Mouse (Mus musculus): Measurements from ENCODE around the gene Hivep2.

Gene Hivep2

DNA sequence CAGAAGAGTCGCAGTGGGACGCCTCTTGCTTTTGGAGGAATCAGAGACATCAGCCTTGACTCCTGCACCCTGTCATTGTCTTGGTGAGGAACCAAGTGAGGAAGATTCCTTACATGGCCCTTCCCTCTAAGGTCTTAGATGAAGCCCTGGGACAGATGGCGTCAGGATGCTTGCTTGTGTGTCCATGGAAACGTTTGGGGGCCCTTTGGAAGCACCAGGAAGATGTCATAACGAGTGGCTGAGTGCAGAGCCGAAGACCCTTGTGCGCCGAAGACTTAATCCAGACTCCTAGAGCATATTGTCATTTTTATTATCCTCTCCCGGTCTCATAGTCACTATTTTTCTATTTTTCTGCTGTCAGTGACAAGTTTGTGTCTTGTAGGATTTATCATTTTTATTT is 111.0 kb downstream of the Hivep2 start:
- no peak for DNase-seq (ENCODE audit: extremely low spot score, low read depth, low spot score)

DNA sequence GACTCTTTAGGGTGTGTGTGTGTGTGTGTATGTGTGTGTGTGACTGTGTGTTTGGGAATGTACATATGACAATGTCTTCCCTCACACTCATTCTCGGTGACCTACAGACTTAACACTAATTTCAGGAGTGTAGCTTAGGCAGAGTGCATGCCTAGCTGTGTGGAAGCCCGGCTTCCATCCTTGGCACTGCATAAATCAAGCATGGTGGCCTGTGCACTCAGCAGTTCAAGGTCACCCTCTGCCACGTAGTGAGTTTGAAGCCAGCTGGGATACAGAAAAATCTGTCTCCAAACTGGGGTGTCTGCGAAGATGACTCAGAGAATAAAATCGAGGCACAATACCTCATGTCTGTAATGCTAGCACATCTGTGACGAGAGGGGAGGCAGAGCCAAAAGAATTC is 115.0 kb downstream of the Hivep2 start:
- DNase-seq (ENCODE audit: extremely low spot score, low read depth, low spot score), result no peak

DNA sequence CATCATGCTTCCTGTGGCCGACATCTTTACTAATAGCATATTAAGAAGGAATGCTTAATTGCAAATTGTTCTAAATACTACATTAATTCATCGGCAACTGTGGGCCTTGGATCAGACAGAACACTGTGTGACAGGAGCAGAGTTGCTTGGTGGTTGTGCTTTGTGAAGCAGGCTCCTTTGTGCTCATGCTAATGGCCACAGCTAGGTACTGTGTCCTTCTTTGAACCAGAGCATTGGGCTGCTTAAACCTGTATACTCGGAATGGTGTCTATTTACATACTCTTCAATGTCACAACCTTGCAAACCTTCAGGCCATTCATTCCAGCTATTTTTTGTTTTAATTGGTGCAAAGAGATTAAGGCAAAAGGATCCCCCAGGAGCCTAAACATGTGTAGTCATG is 115.9 kb downstream of the Hivep2 start:
- DNase-seq (ENCODE audit: extremely low spot score, low read depth, low spot score), result no peak

DNA sequence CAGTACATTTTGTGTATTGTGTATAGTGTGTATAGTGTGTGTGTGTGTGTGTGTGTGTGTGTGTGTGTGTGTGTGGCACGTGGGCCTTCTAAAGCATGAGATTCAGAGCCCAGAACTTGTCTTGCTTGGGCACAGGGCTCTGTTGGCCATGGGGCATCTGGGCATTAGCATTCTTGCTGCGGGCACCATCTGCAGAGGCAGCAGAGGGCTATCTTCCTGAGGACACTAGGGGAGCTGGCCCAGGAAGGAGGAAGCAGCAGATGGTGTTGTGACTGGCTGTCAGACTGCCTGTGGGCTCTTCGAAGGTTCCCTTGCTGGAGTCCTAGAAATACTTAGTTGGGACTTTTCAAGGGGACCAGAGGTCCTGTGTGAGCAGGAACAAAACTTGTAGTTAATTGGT is 116.4 kb downstream of the Hivep2 start:
- DNase-seq (ENCODE audit: extremely low spot score, low read depth, low spot score), result no peak

DNA sequence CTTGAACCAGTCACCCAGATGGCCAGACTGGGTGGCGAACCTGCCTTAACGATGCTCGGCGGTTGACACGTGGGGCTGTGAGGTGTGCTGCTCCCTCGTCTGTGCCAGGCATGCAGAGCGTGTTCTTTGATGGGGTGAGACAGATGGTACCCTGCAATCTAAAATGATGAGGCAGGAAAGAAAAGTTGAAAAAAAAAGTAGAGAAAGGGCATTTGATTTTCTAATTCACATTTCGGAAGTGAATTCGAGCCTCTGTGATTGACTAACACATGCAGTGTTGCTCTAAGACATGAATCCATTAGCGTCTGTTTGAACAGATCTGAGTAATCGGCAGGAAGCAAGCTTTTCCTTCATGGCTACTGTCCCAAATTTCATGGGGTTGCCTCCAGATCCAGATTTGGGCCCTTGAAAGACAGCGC is 119.4 kb downstream of the Hivep2 start:
- DNase-seq (ENCODE audit: extremely low spot score, low read depth, low spot score), result no peak

DNA sequence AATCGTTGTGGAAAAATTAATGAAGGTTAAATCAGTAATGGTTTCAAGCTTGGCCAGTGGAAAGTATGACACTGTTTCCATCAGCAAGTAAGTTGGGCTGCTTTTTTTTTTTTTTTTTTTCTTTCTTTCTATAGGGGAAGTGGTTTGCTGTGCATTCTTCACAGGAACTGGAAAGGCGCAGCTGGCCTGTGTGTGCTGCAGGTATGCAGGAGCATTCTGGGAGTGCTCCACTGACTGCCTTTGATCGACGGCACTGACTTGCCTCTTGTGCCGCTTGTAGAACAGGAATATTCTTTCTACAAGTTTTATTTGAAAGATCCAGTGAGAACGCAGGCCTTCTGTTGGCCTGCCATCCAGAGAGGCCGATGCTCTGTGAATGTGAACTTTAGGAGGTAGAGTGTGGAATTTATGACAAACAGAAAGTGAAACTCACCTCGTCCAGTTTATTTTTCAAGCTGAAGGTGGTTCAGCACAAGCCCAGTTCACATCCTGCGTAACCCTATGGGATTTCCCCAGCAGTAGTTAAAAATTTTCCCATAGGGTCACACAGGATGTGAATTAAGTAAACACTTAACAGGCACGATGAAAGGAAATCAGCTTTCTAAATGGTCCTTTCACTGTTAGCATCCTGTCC is 120.1 kb downstream of the Hivep2 start:
- no peak for DNase-seq (ENCODE audit: extremely low spot score, low read depth, low spot score)

DNA sequence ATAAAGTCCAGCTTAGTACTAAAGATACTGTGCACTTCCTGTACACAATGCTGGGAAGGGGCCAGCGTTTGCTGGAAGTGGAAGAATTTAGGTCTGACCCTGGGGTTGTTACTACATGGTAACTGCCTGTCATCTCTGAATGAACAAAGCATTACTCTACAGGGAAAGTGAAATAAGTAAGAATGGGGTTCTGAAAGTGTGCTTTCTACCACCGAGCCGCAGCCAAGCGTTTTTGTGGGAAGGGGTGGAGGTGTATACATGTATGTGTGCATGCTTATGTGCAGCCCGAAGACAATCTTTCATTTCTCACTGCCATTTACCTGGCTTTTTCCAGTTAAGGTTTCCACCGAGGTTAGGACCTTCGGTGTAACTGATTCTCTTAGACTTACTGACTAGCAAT is 121.4 kb downstream of the Hivep2 start:
- no peak for DNase-seq (ENCODE audit: extremely low spot score, low read depth, low spot score)

DNA sequence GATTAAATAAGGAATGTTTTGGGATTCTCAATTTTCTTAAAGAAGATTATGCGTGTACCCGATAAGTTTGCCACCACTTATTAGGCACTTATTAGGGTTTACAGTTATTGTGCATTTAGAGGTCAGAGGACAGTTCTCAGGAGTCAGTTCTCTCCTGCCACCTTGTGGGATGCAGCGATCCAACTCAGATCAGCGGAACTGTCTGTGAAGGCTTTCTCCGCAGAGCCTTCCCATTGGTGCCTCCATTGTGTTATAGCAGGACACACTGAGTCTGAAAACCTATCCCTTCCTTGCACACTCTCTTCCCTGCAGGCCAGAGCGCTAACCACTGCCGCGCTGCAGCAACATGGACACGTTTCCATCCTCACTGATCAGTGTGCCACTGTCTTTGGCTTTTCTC is 123.6 kb downstream of the Hivep2 start:
- no peak for DNase-seq (ENCODE audit: extremely low spot score, low read depth, low spot score)

DNA sequence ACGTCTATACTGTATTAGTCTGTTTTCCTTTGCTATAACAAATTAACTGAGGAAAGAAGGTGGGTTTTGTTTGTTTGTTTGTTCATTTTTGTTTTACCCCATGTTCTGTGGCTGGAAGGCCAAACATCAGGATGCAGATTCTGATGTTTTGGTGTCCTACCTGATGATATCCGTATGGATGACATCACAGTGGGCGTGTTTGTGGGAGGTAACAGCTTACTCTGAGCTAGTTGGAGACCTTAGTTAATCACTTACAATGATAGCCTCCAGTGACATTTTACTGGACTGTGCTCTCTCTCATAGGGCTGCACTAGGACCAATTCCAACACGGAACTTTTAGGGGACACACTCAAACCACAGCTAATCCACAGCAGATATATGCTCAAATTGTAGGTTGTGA is 128.2 kb downstream of the Hivep2 start:
- DNase-seq (ENCODE audit: extremely low spot score, low read depth, low spot score), result no peak

DNA sequence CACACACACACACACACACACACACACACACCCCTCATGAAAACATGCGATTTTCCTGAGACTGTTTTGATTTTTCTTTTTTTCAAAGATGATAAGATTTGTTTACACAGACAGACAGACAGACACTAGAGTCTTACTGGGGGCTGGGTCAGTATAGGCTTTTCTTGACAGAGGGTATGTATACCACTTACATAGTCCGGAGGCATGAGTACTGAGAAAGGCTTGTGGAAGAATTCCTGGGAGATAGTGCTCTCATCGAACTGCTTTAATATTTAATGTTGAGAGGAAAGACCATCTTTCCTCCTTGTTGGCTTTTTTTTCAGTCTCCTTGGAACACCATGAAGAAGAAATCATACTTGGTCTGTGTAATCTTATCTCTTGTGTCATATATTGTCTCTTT is 130.2 kb downstream of the Hivep2 start:
- DNase-seq (ENCODE audit: extremely low spot score, low read depth, low spot score), result no peak

DNA sequence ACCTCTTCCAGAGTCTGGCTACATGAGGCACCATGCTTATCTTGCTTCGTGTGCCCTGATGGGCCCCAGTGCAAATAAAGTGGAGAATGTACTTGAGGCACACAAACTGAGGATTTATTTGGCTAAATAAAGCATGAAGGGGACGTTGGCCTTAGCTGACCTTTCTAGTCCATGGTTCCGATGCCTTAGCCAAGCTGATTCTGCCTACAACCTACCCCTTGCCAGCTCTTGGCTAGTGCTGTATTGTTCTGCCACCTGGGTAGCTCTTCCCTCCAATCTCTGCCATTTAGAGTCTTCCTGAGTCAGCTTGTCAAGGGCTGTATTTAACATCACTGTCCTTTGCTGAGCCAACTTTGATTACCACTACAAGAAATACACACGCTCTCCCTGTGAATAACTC is 133.3 kb downstream of the Hivep2 start:
- DNase-seq (ENCODE audit: extremely low spot score, low read depth, low spot score), result no peak

DNA sequence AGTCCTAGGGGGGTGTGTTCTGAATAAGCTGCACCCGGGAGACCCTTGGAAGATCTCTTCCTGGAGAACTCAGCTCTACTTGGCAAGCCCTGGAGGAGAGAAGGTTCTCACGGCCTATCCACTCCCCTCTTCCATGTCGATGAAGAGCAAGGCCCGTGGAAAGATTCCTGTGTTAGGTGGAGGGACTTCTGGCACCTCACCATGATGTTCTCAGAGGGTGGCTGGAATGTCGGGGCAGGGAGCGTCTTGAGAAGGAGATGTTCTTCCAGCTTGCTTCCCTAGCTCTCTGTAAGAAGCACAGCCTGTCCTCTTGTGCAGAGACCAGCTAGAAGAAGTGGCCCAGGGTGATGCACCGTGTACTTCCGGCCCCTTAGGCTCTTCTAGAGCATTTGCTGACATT is 134.2 kb downstream of the Hivep2 start:
- no peak for DNase-seq (ENCODE audit: extremely low spot score, low read depth, low spot score)

DNA sequence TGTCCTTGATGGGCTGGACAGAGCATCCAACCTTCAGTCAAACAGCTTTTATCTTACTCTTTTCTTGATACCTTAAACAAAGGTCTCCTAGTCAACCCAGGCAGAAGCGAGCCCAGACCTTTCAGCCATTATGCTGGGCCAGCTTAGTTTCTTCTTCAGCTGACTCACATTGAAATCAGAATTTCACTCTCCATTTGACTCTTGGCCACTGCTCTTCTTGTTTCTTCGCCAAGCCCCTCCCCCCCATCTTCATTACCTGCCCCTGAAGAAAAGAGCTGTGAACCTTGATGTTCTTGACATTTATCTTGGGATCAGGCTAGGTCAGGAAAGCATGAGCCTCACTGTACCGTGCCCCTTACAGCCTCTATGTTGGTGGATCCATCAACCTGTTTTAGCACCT is 135.0 kb downstream of the Hivep2 start:
- no peak for DNase-seq (ENCODE audit: extremely low spot score, low read depth, low spot score)

DNA sequence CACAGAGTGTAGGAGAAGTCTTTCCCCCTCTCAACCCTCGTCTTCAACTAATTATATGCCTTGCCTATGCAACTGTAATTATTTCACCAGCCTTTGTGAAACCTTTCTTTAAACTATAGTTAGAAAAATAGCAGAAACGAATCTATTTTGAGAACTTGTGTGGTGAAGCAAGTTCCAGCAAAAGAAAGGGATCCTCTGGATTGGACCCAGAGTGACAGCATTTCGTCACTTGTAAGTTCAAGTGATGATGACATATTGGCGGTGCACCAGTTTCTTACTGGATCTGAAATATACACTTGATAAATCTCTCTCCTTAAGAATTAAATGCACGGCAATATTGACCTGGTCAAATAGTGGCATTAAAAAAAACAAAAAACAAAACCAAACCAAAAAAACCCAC is 136.1 kb downstream of the Hivep2 start:
- DNase-seq (ENCODE audit: extremely low spot score, low read depth, low spot score), result no peak

DNA sequence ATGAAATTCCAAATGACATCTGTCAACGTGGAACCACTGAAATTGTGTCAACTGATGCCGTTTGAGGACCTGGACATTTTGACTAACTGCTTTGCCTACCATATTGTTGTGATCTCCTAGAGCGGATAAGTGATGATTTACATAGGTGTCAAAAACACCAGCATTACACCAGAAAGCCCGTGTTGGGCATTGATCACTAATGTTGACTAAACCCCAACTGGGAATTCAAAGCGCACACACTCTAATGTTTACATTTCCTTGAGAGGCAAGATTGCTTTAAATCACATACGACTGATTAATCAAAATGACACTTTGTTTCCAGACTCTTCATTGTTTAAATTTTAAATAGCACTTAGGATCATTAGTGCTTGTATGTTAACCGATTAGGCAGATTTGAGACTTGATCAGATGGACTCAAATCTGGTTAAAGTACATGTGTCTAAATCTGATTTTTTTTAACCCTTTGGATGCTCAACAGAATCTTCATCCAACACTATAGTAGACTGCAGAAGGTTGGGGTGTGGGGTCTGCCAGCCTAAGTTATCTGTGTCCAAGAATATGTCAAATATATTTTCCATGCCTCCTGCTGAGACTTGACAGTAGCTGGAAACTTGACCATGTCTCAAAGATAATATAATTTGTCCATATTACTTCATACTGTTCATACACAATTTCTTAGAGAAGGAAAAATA is 142.3 kb downstream of the Hivep2 start:
- no peak for DNase-seq (ENCODE audit: extremely low spot score, low read depth, low spot score)

DNA sequence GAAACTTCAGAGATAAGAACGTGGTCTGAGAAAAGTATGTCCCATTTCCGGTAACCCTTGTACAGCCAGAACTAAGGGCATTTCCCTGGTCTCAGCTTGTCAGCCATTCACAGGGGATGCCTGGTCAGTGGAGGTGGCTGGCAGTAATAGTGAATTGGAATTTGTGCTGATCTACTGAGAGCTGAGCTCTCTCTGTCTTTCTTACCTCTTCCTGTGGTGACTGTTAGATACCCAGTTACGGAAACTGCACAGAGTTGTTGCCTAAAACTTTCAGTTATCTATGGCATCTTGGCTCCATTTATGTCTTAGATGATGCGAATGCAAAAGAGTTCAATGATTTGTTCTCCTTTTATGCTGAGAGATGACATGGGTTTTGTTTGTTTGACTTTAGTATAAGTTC is 150.0 kb downstream of the Hivep2 start:
- no peak for DNase-seq (ENCODE audit: extremely low spot score, low read depth, low spot score)

DNA sequence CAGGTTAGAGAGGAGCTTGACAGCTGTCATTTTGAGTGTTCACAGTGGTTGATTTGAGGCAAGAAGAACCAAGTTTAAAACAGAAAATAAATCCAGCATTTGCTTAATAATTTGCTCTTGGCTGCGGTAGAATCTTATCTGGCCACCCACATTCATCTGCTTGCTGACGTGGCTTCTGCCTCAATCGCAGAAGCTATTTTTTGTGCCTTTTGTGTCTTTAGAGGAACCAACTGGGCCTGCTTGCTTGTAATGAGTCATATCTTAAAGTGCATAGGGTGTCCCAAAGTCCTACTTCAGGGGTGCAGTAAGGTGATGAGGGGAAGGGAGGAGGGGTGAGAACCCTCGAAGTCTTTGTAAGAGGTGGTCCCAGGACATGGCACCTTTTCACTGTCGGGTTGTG is 151.1 kb downstream of the Hivep2 start:
- no peak for DNase-seq (ENCODE audit: extremely low spot score, low read depth, low spot score)

DNA sequence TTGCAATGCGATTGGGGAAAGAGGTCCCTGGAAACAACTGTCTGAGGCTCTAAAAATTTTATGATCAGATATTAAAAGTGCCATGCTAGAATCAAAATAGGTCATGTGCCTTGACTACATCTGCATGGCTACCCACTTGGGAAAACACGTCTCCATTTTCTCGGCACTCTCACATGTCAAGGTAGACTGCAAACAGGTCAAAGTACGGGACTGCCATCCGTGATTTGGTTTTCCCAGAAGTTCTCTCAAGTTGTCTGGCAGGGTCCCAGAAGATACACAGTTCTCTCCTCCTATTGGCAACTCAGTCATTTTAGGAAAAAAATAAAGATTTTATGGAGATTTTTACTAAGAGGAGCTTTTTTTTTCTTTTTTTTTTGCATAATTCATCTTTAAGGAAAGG is 153.3 kb downstream of the Hivep2 start:
- no peak for DNase-seq (ENCODE audit: extremely low spot score, low read depth, low spot score)

DNA sequence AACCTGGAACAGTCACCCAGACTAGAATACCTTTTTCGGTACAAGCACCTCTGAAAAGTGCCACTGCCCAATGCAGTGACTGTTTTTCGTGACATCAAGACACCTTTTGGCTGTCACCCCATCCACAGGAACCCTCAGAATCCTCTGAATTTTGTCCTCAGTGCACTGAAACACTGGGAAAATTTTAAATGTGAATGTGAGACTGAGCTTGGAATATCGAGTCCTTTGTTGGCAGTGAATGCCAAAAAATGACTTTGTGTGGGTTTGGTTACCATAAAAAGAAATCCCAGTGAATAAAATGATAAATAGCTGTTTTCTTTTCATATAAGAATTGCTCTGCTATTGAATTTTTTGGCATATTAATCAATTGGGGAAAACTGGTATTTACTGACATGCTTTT is 154.6 kb downstream of the Hivep2 start:
- DNase-seq (ENCODE audit: extremely low spot score, low read depth, low spot score), result no peak

DNA sequence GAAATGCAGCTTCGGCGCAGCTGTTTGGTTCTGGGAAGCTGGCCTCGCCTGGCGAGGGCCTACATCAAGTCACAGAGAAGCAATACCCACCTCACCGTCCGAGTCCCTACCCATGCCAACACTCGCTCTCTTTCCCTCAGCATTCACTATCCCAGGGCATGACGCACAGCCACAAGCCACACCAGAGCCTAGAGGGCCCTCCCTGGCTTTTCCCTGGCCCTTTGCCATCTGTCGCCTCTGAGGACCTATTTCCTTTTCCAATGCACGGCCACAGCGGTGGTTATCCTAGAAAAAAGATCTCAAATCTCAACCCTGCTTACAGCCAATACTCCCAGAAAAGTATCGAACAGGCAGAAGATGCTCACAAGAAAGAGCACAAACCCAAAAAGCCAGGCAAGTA is 162.0 kb downstream of the Hivep2 start:
- DNase-seq (ENCODE audit: extremely low spot score, low read depth, low spot score), result no peak

DNA sequence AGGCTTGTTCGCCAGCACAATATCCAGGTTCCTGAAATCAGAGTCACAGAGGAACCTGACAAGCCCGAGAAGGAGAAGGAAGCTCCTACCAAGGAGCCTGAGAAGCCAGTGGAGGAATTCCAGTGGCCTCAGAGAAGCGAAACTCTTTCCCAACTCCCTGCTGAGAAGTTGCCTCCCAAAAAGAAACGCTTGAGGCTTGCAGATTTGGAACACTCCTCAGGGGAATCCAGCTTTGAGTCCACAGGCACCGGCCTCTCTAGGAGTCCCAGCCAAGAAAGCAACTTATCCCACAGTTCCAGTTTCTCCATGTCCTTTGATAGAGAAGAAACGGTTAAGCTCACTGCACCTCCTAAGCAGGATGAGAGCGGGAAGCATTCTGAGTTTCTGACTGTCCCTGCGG is 164.4 kb downstream of the Hivep2 start:
- DNase-seq (ENCODE audit: extremely low spot score, low read depth, low spot score), result no peak

DNA sequence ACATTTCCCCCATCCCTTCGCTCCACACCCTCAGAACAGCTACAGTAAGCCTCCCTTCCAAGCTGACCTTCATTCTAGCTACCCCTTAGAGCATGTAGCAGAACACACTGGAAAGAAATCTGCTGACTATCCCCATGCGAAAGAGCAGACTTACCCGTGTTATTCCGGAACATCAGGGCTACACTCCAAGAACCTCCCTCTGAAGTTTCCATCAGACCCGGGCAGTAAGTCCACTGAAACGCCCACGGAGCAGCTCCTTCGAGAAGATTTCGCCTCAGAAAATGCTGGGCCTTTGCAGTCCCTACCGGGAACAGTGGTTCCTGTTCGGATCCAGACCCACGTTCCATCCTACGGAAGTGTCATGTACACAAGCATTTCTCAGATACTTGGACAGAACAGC is 165.4 kb downstream of the Hivep2 start:
- DNase-seq (ENCODE audit: extremely low spot score, low read depth, low spot score), result no peak

DNA sequence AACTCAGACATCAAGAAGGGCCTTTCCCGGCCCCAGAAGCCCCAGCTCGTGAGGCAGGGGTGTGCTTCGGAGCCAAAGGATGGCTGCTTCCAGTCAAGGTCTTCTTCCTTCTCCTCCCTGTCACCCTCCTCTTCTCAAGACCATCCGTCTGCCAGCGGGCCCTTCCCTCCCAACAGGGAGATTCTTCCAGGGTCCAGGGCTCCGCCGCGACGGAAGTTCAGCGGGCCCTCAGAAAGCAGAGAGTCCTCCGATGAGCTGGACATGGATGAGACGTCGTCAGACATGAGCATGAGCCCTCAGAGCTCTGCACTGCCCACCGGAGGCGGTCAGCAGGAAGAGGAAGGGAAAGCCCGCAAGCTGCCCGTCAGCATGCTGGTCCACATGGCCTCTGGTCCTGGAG is 166.2 kb downstream of the Hivep2 start:
- DNase-seq (ENCODE audit: extremely low spot score, low read depth, low spot score), result no peak

Measured in hindlimb bud, embryonic 11.5 days (tissue).